Mouse (Mus musculus) embryo, embryonic 10 days (tissue): ENCODE results near the gene Stk4.

Experiments
- DNase-seq: peaks from one replicate; pipeline ENCODE4 v3.0.0-alpha.2; 2015; ENCODE audit warnings: low spot score

Stk4 gene

DNA sequence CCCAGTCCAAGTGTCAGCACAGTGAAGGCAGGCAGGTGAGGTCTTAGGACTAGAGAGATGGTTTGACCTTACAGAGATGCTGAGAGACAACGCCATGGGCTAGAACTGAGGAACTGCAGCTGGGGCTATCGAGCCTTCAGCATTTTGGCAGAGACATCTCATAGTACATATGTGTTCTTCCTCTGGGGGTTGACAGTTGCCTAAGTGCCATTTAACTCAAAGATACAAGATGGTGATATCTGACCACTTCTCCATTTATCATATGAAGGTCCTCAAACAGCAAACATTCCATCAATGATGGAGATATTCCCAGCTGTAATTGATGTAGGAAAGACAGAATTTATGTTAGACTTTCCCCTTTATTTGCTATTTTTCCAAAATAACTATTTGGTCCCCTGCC, 57.2 kb downstream of the Stk4 start:
- DNase-seq: no peak

DNA sequence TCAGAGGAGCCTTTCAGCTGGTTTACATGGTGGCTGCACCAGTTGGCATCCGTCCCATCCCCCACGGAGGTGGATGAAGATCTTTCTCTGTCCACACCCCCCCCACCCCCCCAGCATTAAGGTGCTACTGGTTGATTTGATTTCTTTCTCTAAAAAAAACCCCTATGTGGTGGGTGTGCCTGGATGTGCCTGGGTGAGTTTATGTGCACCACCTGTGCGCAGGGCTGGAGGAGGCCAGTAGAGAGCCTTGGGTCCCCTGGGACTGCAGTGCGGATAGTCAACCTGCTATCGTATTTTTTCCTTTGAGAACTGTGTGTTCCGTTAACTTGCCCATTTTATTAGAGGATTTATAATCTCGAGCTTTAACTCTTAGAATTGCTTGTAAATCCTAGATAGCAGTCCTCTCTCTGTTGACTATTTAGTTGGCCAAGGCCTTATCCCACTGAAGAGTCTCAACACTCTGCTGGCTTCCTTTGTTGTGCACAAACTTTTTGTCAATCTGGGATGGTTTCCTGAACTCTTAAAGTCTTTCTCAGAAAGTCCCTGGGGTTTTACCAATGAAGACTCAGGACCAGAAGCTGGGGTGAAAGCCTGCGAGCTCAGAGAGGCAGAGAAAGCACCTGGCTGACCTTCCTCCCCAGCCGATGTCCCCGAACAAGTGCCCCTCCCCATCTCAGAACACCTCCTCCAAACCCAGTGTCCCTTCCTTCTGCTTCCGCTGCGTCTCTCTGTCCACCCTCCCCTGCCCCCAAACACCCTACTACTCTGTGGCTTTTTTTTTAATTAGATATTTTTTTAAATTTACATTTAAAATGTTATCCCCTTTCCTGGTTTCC, 58.7 kb downstream of the Stk4 start:
- DNase-seq: no peak

DNA sequence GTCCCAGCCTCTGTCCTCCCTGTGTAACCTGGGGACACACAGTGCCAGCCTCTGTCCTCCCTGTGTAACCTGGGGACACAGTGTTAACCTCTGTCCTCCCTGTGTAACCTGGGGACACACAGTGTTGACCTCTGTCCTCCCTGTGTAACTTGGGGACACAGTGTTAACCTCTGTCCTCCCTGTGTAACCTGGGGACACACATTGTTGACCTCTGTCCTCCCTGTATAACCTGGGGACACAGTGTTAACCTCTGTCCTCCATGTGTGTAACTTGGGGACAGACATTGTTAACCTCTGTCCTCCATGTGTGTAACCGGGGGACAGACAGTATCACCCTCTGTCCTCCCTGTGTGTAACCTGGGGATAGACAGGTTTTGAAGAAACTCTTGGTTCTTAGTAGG, 61.5 kb downstream of the Stk4 start:
- DNase-seq: no peak

DNA sequence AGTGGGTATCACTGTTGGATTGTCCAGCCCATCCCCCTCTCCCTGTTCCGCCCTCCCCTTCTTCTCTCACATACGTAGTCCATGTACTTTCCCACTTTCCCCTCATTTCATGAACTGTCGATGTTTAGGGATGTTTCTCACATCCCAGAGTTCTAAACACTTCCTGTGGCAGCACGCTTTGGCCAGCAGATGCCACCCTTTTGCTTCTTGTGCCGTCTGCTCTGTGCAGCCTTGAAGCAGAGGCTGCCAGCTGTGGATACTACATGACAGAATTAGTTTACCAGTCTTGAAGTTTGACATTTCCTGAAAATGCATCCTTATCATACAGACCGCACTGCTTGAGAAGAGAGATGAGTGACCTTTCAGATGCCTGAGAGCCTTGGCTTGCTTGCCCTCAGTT, 64.4 kb downstream of the Stk4 start:
- no peak for DNase-seq

DNA sequence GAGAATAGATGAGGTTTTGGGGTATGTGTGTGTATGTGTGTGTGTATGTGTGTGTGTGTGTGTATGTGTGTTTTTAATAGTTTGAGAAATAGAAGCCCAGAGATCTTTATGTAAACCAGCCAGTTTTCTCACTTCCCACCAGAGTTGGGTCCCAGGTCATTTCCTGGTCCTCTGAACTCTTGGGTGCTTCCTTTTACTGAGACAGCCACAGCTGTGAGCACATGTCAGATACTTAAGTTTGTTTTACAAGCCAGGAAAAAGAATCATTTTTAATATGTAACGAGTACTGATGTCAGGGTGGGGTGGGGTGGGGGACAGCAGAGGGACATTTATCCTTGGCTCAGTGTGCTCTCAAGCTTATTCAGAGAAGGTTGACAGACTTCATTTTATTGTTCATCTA, 65.2 kb downstream of the Stk4 start:
- no peak for DNase-seq

DNA sequence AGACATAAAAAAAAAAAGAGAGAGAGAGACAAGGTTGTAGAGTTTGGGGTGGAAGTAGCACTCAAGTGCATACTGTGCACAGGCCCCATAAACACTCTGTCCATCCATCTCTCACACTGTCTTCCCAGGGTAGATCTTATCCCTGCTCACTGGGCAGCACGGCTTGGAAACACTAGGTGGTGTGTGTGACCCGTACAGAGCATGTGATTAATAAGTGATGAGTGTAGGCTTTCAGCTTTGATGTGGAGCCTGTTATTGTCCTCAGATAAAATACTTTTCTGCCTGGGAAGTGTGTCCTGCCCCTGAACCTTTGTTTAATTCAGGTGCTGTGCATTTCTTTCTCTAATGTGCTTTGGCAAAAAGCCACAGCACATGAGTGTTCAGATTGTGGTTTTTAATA, 66.3 kb downstream of the Stk4 start:
- DNase-seq: no peak

DNA sequence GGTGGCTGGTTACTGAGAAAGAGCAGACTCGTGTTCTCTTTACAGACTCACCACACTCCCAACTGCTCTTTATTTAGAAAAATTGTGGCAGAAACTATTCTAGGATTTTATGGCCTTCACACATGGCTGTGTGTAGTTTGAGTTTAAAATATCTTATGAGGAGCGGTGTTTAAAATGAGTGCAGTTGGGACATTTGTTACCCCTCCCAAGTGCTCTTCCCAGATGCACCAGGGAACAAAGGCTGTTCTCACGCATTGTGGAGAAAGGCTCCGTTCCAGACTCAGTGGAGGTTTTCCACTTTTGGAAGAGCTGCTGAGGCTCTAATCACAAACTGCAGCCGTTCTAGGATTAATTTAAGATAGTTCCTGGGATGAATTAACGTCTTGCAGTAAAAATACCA, 67.6 kb downstream of the Stk4 start:
- DNase-seq: no peak

DNA sequence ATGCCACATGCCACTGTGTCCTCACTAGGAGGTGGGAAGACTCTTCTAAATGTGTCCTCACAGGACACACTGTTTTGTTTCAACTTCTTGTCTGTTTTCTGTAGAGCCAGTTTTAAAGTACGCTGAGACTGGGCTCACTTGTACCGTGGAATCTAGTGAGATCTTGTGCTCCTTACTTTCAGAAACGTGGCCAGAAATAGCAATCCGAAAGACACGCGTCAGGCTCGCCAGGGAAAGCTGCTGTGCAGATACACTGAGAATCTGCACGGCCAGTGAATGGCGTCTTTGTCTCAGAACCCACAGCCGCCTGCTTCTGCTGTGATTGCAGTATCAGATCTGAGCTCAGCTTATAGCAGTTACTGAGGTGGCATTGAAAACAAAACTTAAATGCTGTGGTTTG, 71.9 kb downstream of the Stk4 start:
- DNase-seq: no peak

DNA sequence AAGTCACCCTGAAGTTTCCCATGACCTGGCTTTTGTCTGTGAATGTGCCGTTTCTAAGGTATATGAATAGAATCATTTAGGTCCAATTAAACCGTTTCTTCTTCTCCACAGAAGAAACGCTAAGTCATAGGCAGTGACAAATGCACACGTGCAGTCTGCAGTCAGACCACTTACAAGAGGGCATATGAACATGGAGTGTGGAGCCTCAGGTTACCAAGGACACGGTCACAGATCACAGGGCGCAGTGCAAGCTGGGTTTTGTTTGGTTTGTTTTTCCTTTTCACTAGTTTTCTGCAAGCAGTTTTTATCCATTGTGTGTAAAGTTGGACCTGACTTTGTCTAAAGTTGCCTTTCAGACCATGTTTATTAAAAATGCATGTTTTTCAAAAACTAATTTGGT, 73.9 kb downstream of the Stk4 start:
- DNase-seq: no peak

DNA sequence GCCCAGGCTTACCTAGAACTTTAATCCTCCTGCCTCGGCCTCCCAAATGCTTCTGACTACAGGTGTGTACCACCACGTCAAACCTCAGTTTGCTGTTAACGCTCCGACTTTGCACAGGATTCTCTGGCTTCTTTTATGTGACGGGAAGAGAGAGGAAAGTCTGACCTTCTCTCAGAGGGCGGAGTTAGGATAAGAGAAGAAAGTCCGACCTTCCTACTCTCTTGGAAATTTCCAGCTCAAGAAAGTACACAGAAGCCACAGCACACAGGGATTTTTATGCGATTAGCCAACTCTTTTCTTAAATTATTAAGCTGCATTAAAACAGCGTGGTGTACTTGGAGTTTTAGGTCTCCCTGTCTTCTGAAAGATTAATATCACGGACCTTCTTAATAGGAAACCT, 74.4 kb downstream of the Stk4 start:
- DNase-seq: no peak

DNA sequence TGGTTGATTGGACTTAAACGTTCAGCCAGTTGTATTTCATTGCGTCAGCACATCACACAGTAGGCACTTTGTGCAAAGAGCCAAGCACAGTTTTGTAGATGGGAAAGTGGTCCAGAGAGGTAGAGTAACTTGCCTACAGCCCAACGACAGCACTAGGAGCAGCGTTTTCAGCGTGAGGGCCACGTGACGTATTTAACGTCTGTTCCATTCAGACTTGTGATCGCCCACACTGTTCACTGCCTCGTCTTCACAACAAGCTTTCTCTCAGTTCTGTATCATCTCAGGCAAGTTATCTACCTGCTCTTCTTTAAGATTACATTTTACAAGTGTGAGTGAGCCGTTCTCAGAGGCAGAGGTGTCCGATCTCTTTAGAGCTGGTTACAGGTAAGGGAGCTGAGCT, 76.4 kb downstream of the Stk4 start:
- no peak for DNase-seq

DNA sequence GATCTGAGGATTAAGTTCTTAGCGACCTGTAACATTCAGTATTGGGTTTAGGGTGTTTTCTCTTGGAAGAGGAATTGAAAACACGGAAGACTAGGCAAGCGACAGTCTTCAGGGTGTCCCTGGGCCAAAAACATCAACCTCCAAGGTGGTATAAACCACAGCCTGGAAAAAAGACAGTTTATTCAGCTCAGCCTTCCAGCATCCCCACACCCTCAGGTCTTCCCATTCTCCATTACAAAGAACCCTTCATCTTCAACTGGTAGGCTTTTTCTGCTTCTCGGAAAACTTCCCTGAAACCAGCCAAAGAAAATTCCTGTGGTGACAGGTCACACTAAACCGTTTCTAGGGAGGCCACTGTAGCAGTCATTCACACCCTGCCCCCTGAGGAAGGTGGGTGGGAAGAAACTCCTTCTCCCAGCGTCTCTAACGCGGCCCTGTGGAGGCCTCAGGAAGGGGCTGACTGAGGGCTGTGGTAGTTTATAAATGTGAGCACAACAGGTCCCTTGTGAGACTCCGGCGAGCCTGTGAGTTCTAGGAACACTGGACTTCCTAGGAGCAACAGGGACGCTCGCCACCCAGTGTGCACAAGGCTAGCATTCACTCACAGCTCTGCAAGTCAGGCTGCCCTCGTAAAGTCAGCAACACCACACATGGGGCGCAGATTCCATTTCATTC, 80.1 kb downstream of the Stk4 start:
- peak; percentile 47 for DNase-seq

DNA sequence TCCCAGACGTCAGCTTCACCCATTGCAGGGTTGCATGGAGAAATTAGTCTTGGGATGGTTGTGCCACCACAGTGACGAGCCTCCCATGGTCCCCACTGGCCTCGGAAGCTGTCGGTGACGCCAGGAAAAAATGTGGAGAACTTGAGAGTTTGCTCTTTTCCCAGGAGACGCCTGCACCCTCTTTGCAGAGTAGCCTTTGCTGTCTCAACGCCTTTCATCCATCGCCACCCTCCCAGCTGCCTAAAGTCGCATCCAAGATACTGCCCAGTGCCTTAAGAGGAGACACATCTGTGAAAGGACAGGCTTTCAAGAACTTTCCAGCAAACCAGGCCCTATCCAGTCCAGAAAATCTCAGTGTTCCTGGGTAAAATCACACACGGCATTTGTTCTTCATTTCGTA, 82.2 kb downstream of the Stk4 start:
- DNase-seq: no peak

DNA sequence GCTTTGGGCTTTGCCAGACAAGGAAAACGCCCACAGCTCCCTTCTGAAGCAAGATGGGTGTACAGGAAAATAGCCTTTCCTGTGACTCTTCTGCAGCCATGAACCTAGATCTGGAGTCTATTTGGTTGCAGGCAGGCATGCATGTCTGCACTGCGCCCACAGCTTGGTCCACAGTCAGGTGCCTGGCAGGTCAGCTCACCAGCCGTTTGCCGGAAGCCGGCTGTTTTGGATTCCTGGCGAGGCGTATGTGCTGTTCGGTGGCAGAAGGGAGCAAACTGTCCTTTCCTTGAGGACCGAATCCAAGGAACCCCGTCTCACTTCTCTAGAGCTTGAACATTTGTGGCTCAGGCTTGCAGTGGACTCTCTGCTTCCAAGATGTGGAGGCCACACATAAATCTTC, 83.9 kb downstream of the Stk4 start:
- DNase-seq: no peak

DNA sequence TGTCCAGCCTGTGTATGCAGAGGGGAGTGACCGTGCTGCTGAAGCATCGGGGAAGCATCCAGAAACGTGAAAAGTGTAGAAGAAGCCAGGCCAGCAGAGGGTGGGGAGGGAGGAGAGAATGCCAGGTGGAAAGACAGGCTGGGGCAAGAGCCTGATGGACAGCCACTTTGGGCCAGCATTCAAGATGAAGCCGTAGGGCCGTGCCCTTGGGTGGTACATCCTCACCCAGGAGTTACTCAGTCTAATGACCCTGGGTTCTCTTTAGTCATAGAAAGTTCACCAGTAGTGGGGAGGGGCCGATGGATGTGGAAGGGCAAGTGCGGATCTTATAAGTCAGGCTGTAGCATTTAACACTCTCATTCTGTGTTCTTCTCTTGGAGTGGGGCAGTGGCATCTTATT, 86.0 kb downstream of the Stk4 start:
- DNase-seq: no peak

DNA sequence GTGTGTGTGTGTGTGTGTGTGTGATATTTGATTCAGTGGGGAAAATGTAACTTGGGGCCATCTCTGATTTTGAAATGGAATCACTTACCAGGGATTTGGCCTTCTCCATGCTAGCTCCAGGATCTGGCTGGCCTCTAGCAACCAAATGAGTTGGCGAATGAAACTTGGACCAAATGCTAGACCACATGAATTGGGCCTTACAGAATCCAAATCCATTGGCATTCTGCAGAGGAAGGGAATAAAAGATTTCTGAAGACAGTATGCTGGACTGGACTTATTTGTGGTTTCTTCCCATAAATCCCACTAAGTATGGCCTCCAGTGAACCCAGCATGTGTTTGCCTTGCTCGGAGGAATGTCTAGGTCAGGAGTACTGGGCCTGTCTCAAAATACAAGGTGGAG, 88.7 kb downstream of the Stk4 start:
- no peak for DNase-seq

DNA sequence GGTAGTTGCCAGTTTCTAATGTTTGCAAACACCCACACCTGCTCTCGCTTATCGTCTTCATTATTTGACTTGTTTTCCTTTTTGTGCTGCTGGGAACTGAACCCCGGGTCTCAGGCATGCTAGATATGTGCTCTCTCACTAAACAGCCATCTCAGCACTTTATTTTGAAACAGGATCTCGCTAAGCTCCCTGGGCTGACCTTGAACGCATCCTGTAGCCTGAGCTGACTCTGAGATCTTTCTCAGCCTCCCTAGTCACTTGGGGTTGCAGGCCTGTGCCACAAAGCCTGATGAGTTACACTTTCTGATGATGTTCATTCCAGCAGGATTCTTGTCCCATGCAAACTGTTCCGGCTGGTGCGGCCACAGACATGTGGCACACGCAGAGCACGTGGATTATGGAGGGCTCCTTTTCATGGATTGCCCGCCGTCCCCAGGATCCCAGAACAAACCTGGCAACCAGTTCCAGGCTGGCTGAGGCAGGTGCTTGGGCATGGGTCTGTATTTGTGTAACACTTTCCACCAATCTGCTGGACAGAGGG, 91.5 kb downstream of the Stk4 start:
- DNase-seq: no peak

DNA sequence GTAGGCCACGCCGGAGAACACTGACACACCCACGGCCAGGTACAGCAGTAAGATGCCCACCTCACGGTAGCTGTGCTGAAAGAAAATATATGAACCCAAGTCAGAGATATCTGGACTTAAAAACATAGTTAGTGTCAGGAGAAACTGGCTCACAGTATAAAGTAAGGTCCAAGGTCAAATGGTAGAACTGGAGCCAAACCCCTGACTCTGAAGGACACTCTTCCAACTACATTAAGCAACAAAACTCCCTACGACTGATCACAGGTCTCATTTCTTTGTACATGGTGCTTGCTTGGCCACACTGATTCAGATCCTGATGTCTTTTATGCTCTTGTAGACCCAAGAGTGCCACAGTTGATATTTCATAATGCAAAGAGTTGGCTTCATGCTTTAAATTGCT, 94.8 kb downstream of the Stk4 start:
- no peak for DNase-seq

DNA sequence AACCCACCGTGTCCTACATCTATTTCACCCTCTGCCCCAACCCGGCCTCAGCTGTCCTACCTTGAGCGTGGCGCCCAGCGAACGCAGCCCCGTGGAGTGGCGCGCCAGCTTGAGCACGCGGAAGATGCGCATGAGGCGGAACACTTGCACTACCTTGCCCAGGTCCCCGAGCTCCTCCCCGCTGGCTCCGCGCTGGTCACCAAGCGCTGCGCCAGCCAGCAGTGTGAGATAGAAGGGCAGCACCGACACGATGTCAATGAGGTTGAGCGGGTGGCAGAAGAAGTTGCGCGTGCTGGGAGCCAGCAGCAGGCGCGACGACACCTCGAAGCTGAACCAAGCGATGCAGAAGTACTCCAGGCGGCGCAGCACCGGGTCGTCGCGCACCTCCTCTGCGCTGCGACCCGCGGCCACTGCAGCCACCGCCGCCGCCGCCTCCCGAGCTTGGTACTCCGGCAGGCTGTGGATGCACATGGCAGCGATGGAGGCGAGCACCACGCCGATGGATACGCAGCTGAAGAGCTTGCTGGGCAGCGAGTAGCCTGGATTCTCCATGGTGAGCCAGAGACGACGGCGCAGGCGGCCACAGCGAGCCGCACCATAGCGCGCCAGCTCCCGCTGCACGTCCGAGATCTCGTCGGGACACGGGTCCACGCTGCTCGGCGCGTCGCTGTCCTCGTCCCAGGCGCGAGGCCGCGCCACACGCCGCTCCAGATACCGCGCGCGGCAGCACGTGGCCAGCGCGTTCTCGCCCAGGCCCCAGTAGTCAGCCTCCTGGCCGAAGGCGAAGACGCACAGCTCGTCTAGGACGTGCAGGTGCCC, 97.8 kb downstream of the Stk4 start:
- peak; percentile 45 for DNase-seq

DNA sequence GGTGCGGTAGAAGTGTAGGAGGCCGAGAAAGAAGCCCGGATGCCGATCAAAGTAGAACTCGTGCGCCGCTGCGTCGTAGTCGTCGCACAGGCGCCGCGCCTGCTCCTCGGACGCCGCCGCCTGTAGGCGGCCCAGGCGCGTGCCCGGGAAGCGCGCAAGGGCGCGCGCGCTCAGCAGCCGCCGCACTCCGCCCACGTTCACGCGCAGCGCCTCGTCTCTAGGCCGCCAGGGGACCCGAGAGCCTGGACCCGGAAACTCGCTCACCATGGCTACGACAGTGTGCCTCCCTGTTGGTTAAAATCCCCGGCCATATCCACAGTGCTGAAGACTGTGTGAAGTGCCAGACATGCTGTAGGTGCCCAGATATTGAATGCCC, 98.4 kb downstream of the Stk4 start:
- DNase-seq: peak; percentile 11

DNA sequence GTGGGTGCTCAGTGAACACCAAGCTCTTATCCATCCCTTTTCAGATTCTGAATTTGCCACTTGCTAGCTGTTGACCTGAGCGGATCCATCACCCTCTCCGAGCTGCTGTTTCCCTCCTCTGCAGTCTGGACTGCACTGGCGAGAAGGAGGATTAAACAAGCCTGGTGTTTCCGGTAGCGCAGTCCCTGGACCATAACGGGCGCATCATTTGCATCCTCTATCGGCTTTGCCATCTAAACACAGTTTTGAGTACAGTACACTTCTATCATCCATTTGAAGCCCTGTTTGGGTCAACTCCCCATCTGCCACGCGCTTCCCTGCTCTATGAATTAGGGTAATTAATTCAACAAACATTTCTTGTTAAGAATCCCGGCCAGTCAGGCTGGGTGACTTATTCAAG, 100.2 kb downstream of the Stk4 start:
- DNase-seq: peak; percentile 28

DNA sequence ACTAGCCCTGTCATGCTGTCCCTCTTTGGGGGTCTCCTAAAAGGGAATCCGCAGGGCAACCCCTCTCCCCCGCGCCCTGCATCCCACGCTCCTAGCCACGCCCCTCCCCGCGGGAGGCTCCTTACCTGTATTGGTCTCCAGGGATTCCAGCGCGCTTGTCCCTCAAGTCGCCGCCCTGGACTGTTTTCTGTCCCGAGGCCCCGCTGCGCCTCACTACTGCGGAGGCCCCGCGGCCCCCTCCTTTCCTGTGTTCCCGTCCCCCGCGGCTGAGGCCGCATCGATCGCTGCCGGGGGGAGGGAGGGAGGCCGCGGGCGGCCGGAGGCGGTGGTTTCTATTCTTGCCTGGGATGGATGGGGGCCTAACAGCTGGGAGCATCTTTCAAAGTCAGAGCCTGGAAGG, 100.8 kb downstream of the Stk4 start, which contains the start of gene Kcns1:
Gene Kcns1 (minus strand): TSS at position 212 of the 400 bp plus-strand sequence.
- no peak for DNase-seq

DNA sequence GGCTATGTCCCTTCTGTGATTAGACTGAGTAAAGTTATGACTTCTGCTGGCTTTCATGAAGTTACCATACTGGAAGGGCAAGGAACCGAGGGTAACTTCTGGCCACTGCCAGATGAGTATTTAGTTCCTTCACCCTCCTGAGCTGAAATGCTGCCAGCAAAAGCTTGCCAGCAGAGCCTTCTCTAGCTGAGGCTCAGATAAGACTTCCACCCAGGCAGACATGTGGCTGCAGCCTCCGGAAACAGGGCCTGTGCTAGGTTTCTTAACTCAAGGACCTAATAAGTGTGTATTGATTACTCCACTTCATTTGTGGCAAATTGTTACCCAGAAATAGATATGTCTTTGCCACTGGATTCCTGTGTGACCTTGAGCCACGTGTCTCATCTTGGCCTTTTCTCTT, 103.3 kb downstream of the Stk4 start:
- DNase-seq: no peak
